Mouse (Mus musculus) small intestine, adult 2 months (tissue): Measurements from ENCODE around the gene Dll1.

Experiments
- CTCF ChIP-seq: fragments of 200-500 bp; IDR thresholded peaks from 2 replicates; pipeline ENCODE4 v1.5.1; 2012; ENCODE audit warnings: low read depth, mild to moderate bottlenecking, control low read depth, inconsistent platforms, low read length, moderate library complexity, mixed read lengths; ENCODE audit not compliant: insufficient replicate concordance, insufficient read length; ENCODE audit errors: extremely low read depth
- POLR2A ChIP-seq: fragments of 200-500 bp; IDR thresholded peaks from 2 replicates; pipeline ENCODE4 v1.6.1; 2012; ENCODE audit warnings: low read depth, mild to moderate bottlenecking, control low read depth, inconsistent platforms, low read length, moderate library complexity

- TF ChIP-seq CTCF (no peak), POLR2A (no peak)
Observed at GRCm38 (mm10) chr17:15363656-15364055, 13.0 kb downstream of the Dll1 start.
